Mouse (Mus musculus): ENCODE measurements around the gene Bbx.
A peak's percentile ranks its signal among the peaks of the same experiment; 100 is the strongest.

The Bbx gene

DNA sequence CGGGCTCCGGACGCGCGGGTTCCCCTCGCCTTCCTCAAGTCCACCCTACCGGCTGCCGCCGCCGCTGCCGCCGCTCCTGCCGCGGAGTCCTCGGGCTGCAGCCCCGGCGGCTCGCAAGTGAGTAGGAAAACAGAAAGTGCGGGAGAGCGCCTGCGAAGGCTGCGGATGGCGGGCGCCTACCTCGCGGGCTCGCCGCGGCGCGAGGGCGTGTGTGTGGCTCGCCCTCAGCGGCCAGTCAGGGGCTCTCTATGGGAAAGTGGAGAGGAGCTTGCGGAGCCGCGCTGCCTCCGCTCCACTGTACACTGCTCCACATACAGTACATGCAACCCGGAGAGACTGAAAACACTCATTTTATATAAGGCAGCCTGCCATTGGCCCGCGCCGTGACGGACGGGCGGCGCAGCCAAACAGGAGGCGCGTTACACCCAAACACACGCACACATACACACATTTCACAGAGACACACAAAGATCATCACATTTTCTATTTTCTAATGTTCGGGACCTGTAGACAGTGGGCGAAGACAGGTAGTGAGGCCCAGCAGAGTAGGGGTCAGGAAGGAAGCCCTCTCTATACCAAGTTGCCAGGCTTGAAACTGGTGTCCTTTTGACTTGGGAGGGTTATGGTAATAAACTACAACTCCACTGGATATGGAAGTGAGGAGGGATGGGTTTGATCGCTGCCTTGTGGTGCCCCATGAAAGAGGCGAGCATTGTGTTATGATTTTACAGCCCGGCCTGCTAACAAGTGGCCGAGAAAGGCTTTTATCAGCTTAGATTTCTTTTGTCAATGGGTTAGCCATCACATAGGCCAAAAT, at the start of gene Bbx:
Gene Bbx, minus strand, starts transcription at position 329 of the 817 bp plus-strand sequence.
- peak; percentile 95 for DNase-seq (ENCODE audit: low read depth, low spot score)

DNA sequence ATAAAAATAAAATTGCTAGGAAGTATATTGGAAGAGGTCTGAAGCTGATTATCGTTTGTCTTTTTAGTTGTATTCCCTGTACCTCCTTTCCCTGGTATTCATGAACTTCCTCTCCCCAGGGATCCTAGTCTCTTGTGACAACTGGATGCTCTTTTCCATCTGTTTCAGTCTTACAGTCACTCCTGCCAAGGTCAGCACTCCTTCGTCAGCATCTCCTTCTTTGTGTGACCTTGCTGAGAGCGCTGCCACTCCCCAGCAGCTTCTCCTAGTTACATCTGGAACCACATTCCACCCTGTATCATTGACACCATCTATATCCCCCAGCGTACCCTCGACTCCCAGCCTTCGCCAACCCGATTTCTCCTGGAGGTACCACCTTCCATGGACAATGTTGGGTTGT, 49.7 kb upstream of the Bbx start:
- peak; percentile 88 for DNase-seq (ENCODE audit: low read depth, low spot score)

DNA sequence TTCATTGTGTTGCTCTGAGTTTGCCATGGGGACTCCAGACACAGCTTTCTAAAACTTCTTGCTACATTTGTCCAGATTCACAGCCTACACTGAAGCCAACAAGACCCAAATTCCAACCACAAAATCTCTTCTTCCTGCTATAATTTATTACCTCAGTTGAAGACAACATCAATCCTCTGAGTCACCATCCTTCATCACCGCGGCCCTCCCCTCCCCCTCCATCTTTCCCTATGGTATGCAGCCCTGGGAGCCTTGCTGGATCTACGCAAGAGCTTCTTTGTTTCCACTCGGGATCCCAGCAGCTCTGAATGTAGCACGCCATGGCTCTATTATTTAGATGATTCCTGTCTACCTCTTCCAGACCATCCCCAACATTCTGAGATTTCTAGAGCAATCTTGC, 49.2 kb upstream of the Bbx start:
- peak; percentile 38 for DNase-seq (ENCODE audit: low read depth, low spot score)

DNA sequence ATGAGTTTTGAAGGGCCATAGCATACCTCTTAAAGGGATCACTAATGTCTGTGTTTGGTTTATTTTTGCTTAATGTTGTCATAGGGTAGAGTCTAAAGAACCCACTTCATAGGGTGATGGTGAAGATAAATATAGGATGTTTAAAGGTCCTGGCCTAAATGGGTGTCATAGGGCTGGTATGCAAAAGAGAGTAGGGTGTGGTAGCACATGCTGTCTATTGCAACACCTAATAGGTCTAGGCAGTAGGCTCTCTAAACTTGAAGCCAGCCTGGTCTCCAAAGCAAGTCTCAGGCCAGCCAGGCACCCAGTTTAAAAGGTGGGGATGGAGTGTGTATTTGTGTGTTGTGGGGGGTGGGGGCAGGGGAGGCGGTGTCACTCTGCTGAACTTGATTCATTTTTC, 46.5 kb upstream of the Bbx start:
- DNase-seq (ENCODE audit: low read depth, low spot score), result no peak

DNA sequence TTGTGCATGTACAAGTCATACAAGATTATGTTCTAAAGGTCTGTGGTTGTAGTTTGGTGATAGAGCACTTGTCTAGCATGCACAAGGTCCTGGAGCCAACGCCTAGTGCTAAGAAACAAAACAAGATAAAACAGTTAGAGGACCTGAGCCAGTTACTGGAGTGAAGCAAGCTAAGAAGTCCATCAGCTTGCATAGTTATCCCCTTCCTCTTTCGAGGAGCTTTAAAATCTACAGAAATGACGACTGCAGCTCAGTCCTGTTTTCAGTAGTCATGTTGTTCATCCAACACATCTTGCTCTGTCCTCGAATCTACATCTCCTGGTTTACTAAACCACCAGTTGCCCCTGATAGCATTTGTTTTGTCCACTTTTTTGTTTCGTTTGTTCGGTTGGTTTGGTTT, 45.4 kb upstream of the Bbx start:
- DNase-seq (ENCODE audit: low read depth, low spot score), result no peak

DNA sequence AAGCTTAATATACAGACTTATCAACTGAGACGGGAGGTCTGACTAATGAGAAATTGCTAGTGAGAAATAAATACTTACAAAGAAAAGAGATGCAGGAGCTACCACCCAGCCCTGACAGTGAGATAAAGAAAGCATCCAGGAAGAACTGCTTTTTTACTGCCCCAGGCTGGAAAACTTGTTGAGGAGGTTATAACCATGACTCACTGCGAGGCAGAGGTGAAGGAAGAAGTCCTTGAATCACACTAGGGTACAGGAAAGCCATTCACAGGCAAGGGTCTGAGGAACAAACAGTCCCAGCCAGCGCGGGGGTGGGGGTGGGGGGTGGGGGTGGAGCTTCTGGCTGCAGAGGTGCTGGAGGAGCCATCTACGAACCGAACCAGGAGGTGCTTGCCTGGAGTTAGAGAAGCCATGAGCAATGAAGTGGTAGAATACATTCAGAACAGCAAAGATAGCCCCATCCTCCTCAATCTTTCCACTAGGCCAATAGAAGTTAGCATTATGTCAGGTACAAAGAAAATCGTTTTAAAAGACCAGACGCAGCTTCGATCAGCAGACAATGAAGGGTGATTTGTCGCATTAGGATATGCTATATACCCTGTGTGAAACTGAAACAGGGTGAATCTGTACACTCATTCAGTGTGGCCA, 30.2 kb upstream of the Bbx start:
- DNase-seq (ENCODE audit: low read depth, low spot score), result peak; percentile 75

DNA sequence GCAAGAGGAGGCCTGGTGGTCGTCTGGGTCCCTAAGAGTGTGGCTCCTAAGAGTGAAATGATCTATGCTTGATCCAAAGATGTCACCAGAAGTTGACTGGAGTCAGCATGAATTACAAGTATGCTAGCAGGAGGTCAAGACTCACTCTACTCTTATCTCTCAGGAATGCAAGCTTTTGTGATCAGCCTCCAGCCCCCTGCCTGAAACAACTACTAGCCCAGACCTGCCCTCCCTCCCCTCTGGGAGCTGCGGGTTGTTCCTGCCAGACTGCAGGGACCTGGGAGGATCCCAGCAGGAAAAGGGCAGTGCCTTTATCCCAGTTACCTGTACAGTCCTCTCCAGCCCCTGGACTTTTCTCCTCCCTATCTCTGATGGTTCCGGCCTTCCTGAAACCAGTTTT, 27.0 kb upstream of the Bbx start:
- peak; percentile 62 for DNase-seq (ENCODE audit: low read depth, low spot score)

DNA sequence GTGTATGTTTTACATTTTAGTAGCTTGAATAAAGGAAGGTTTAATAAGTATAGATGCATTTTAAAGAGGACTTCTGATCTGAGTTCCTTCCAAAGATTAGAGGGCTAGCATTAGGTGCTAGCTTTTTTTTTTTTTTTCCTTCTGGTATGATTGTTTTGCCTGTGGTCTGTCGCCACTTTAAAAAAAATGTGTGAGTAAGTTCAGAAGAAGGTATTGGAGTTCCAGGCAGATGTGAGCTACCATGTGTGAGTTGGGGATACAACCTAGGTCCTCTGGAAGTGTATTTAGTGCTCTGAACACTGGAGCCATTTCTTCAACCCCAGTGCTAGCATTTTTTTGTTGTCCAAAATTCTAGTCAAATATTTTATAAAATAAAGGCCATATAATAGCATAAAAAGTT, 23.9 kb upstream of the Bbx start:
- DNase-seq (ENCODE audit: low read depth, low spot score), result no peak

DNA sequence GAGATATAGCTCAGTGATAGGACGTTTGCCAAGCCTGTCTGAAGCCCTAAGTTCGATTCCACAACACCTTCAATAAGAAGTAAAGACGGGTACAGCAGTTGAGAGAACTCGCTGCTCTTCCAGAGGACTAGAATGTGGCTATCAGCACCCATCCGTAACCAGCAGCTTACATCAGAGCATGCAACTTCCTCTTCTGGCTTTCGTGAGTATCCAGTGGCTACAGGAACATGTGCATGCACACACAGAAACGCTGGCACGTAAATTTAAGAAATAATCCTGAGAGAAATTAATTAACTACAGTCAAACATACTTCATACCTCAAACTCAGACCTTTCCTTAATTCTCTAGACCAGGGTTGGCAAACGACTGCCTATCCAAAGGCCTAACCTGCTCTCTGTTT, 16.9 kb upstream of the Bbx start:
- DNase-seq (ENCODE audit: low read depth, low spot score), result no peak

DNA sequence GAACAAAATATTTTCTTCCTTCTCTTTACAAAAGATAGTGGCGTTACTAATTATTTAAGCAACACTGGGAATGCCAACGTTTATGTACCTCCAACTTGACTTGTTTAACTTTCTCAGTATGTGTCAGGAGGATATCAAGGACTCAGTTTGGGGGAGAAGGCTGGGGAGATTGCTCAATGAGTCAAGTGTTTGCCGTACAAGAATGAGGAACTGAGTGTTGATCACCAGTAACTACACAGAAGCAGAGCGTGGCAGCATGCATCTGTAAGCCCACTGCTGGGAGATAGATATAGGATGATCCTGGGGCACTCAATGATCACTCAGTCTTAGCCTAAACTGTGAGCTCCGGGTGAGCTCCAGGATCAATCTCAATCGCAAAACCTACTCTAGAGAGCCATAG, 12.8 kb upstream of the Bbx start:
- no peak for DNase-seq (ENCODE audit: low read depth, low spot score)

DNA sequence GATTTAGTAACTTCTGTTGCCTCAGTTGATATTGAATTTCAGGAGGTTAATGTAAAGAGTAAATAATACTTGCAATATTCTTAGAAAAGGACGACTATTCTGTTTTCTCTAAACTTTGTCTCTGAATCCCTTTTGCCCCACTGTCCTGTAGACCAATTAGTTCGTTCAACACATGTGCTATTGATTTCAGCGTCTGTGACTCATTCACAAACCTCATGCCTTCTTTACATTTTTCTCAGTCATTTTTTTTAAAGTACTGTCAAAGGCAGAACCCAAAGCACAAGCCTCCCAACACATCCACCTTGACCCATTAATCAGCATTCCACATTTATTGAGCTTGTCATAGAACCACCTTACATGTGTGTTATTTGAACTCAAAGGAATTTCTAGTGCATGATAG, 6.6 kb upstream of the Bbx start:
- DNase-seq (ENCODE audit: low read depth, low spot score), result no peak

DNA sequence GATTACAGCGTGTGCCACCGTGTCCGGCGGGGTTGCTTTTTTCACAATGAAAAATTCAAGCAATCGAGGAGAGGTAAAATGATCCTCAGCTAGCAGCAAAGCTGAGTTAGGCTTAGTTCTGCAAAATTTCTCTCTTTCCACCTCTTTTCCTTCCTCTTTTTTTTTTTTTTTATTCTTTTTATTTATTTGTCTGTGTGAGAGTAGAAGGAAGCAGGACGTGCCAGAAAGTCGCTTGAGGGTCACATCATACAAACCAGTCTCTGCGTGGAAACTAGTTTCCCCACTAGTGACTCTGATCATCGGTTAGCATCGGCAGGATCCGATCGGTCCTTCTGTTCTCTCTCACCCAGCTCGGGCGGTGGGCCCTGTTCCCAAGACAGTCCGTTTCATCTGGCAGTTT, 5.6 kb upstream of the Bbx start:
- peak; percentile 12 for DNase-seq (ENCODE audit: low read depth, low spot score)

DNA sequence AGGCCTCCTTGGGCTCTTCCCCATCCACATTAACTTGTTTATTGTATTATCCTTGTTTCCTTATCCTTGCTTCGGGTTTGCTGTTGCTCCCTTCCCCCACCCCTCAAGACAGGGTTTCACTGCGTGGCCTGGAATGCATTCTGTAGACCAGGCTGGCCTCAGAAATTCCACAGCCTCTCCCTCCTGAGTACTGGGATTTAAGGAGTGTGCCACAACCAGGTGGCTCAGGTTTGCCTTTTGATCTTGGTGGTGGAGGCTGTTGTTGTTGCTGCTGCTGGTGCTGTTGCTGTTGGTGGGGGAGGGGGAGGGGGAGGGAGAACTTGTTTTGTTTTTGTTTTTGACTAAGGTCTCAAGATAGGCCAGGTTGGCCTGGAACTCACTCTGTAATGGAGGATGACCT, 5.1 kb upstream of the Bbx start:
- peak; percentile 72 for DNase-seq (ENCODE audit: low read depth, low spot score)

DNA sequence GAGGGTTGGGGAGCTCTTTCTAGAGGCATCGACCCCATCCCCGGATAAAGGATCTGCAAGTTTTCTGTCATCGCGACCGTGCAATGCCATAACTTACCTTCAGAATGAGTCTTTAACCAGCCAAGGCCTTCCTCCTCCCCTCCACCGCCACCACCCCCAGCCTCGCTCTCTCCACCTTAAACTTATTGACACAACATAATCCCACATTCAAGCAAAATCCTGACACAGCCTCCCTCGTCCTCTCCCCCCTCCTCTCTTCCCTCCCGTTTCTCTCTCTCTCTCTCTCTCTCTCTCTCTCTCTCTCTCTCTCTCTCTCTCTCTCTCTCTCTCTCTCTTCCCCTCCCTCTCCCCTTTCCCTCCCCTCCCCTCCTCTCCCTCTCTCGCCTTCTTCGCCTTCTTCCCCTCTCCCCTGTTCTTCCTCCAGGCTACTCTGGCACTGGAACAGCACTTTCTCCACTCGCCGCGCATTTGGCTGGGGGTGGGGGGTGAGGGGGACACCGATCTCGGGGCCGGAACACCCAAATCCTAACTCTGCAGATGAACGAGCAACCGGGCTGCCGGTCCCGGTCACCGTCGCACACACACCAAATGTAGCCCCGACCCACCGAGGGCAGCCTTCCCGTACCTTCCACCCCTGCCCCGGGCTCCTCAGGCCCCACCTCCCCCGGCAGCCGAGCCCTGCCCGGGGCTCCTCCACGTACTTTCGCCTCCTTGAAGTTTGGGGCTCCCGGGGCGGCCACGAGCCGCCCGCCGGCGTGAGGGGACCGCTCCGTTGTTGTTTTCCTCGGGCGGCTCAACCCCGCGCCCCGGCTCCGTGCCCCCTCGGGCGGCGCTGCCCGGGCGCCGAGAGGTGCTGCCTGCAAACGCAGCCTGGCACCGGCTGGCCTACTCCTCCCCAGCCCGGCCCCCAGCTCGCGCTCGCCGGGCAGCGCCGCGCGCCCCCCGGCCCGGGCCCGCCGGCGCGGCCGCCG, 894 bp downstream of the Bbx start:
- DNase-seq (ENCODE audit: low read depth, low spot score), result peak; percentile 42

DNA sequence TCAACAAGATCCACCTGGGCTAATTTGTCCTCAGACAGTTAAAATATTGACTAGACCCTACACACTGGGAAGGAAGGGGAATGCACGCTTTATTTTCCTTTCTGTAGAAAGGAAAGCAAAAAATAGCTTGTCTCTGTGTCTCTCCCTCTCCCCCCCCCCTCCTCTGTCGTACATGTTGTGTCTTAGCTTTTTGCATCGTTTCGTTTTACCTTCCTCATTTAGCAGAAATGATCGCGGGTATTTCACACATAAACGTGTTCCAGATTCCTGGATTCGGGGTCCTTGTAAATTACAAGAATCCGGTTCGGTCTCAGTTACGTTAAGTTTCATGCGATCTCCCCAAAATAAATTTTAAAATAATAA, 1.7 kb downstream of the Bbx start:
- peak; percentile 5 for DNase-seq (ENCODE audit: low read depth, low spot score)

DNA sequence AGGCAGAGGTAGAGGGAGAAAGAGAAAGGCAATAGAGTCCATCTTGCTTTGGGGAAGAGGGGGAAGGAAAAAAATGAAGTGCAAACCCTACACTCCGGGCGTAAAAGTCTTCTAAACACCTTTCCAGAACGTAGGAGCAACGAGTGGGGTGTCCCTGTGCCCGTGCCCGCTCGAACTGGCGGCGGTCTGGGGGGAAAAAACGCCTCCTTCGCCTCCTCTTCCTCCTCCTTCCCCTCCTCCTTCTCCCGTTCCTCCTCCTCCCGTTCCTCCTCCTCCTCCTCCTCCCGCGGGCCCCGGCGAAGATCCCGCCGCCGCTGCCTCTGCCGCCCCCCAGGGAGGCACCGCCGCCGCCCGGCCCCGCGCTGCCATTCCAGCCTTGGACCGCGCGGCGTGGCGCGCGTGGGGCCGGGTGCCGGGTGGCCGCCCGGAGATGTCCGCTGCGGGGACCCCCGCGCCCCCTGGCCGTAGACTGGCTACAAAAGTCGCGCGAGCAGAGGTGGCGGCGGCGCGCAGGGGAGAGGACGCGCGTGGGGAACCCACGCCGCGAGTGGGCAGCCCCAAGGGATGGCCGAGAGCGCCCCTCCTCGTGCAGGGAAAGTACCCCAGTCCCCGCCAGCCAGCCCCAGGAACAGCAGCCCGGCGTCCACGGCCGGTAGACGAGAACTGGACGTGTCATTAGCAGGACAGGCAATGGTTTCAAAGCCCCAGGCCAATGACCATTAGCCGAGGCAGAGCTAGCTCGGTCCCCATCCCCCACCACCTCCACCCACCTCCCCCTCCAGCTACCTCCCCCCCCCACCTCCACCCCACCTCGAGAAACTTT, 2.3 kb downstream of the Bbx start:
- no peak for DNase-seq (ENCODE audit: low read depth, low spot score)

DNA sequence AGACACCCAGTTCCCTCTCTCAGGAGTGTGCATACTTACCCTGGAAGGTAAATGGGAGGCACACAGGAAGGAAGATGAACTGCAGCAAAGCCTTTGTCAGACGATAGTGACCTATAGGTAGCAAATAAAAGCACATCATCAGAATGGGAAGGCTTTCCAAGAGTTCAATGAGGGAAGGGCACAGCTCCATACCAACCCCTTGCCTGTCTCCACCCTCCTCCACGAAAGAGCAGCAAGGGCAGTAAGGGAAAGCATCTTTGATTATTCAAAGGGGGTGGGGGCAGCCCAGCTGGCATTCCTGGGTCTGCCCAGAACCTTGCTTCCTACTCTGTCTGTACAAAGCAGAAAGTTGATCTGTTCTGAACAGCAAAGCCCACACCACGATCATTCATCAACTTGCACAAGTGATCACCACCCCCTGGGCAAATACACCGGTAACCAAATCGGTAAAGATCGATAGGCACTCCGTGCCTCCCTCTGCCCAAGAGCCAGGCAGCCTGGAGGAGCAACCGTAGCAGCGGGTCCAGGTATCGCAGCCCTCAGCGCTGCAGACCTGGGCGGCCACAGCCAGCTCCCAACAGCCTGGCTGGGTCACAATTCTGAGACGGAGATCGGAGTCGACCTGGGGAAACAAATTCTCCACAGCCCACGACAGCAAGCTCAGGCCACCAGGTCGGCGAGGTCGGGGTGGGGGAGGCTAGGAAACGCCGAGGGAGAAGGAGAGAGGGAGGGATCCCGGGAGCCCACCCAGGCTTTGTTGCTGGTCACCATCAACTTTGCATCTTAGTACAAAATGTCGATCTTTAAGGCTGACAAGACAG, 3.1 kb downstream of the Bbx start:
- peak; percentile 51 for DNase-seq (ENCODE audit: low read depth, low spot score)

DNA sequence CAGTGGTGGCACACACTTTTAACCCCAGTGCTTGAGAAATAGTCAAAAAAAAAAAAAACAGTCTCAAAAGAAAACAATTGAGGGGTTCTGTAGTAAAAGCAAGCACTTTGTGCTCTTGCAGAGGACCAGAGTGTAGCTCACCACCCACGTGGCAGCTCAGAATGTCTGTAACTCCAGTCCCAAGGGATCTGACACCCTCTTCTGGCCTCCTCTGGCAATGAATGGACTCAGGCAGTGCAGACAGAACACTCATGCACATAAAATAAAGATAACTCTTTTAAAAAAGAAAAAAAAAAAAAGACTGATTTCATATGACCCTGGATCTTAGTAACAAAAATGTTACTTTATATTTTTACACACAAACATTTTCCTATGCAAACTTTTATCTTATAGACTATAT, 12.1 kb downstream of the Bbx start:
- DNase-seq (ENCODE audit: low read depth, low spot score), result peak; percentile 56

DNA sequence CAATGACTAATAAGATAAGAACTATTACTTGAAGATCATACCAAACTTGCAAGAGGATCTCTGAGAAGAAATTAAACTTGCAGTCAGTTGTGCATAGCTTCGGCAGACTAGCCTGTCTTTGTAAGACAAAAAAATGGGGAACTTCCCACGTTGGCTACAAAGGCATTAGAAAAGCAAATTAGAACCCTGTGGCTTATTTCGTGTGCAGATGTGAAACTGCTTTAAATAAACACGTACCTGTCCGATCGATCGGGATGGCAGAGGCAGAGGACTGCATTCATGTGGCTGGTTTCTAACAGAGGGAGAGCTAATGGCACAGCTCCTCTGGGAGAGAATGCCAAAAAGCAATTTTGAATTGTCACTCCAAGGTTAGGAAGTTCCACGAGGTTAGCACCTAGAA, 16.8 kb downstream of the Bbx start:
- DNase-seq (ENCODE audit: low read depth, low spot score), result peak; percentile 21

DNA sequence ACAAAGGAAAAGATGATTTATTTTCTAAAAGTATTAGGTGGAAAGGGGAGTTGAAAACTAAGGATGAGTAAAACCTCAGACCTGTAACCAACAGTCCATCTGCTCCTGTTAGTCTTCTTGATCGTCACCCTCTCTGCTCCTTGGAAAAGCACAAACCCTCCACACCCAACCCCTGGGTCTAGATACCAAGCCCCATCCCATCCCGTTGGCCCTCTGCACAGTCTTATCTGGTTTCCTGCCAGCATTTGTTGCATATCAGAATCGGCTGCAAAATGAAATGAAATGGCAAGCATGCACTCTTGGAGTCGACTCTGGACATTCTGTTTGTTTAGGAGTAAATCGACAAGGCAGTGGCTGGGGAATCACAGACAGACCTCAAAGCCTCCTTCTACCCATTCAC, 29.3 kb downstream of the Bbx start:
- DNase-seq (ENCODE audit: low read depth, low spot score), result no peak

DNA sequence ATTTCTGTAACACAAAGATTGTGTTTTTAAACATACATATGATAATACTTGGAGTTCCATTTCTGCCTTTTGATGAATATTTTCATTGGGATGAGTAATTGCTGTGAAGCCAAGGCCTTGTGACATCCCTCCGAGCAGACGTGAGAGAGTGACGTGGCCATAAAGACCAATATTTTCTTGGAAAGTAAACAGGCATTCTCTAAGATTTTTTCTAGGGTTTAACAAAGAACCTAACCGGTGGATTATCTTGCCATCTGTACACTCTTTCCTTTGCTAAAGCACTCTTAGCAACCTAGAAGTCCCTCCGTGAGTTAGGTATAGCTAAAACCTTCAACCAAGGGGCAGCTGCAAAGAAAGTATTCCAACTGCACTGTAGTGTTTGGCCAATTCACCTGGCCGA, 32.4 kb downstream of the Bbx start:
- DNase-seq (ENCODE audit: low read depth, low spot score), result no peak

Data from ES-CJ7 (cell line).